Mouse (Mus musculus): Measurements from ENCODE around the gene Ap1g2. TPM values are rescaled to one million over a fixed set of nuclear protein-coding genes. Genes with fewer than 3 reads are reported as not detected.

Gene Ap1g2
- total RNA-seq, 2 experiments from 2014 or later, result 4.6 to 5.0 TPM

GRCm38 (mm10) chr14:55113975-55114645, 7.7 kb upstream of the Ap1g2 start:
- peak; percentile 36 for DNase-seq

- no peak for DNase-seq
Observed at GRCm38 (mm10) chr14:55113351-55113974, 7.1 kb upstream of the Ap1g2 start.

GRCm38 (mm10) chr14:55111720-55112119, 5.3 kb upstream of the Ap1g2 start:
- no peak for DNase-seq

- no peak for DNase-seq
Observed at GRCm38 (mm10) chr14:55110076-55110475, 3.7 kb upstream of the Ap1g2 start.

- no peak for DNase-seq
Observed at GRCm38 (mm10) chr14:55109048-55109873, 2.9 kb upstream of the Ap1g2 start.

- DNase-seq, result no peak
Observed at GRCm38 (mm10) chr14:55108202-55108870, 1.9 kb upstream of the Ap1g2 start.

- DNase-seq, result no peak
Observed at GRCm38 (mm10) chr14:55106990-55107389, 597 bp upstream of the Ap1g2 start.

- DNase-seq, result no peak
Observed at GRCm38 (mm10) chr14:55105386-55105785, 1.0 kb downstream of the Ap1g2 start.

- DNase-seq, result no peak
Observed at GRCm38 (mm10) chr14:55104365-55104764, 2.0 kb downstream of the Ap1g2 start.

GRCm38 (mm10) chr14:55102253-55102785, 4.1 kb downstream of the Ap1g2 start:
- DNase-seq, result no peak

- DNase-seq, result no peak
Observed at GRCm38 (mm10) chr14:55101592-55101991, 4.8 kb downstream of the Ap1g2 start.

- DNase-seq, result no peak
Observed at GRCm38 (mm10) chr14:55098067-55098466, 8.3 kb downstream of the Ap1g2 start.

GRCm38 (mm10) chr14:55097646-55098045, 8.7 kb downstream of the Ap1g2 start:
- no peak for DNase-seq

- no peak for DNase-seq
Observed at GRCm38 (mm10) chr14:55096573-55097087, 9.8 kb downstream of the Ap1g2 start.

GRCm38 (mm10) chr14:55095671-55096070, 10.7 kb downstream of the Ap1g2 start:
- no peak for DNase-seq

- no peak for DNase-seq
Observed at GRCm38 (mm10) chr14:55095263-55095662, 11.1 kb downstream of the Ap1g2 start.

- DNase-seq, result peak; percentile 72
Observed at GRCm38 (mm10) chr14:55094704-55095231, 11.6 kb downstream of the Ap1g2 start, which contains the start of gene Thtpa. Gene Thtpa (plus strand): TSS chr14:55094784.

GRCm38 (mm10) chr14:55093927-55094326, 12.5 kb downstream of the Ap1g2 start:
- DNase-seq, result no peak

GRCm38 (mm10) chr14:55092011-55092577, 14.3 kb downstream of the Ap1g2 start, which contains the start of gene Zfhx2:
Gene Zfhx2 (minus strand): TSS chr14:55092324.
- peak; percentile 83 for DNase-seq

- DNase-seq, result no peak
Observed at GRCm38 (mm10) chr14:55091209-55091865, 15.1 kb downstream of the Ap1g2 start.
